Mouse (Mus musculus) MEL (cell line): Measurements from ENCODE around the gene Fam208b. TPM values are rescaled to one million over a fixed set of nuclear protein-coding genes. Genes with fewer than 3 reads are reported as not detected.

ENCODE experiments used
- polyA plus RNA-seq, 2 experiments: library from polyadenylated mRNA; stranded (reverse) in 1 of 2; unstranded in 1 of 2; fragments of >175 nt in 1 of 2; fragments of >200 nt in 1 of 2; gene quantifications; 2 replicates each; pipeline versions ENCODE4 v1.2.1 to v1.2.4; 2012; ENCODE audit warnings: low replicate concordance in 2 of 2, low read depth in 1 of 2; ENCODE audit not compliant: insufficient read length in 2 of 2, insufficient read depth in 1 of 2, missing spikeins in 1 of 2
- total RNA-seq: library from RNA; depleted of rRNA; stranded (reverse); fragments of 300-350 nt; gene quantifications from 2 replicates; pipeline ENCODE4 v1.2.3, GENCODE M21; 2012; rRNA removed

The Fam208b gene
- total and polyA plus RNA-seq, 3 experiments = 23.5 to 183 (median 28.3) TPM

Other genes starting within 250 kb of the Fam208b start
- 244 and 293 TPM in 2 replicates for gene Gdi2, start 73.0 kb downstream of the Fam208b start, total RNA-seq
- gene Gdi2, start 73.0 kb downstream of the Fam208b start, polyA plus RNA-seq = 100 to 1,000 TPM; 305 to 470 TPM
- 1.7 and 2.6 TPM in 2 replicates for gene Asb13, start 22.9 kb upstream of the Fam208b start, total RNA-seq
- gene Asb13, start 22.9 kb upstream of the Fam208b start, polyA plus RNA-seq = 1 to 10 TPM in 1 of 2 experiments, not detected in 1; 6.0 TPM
- not detected in 2 replicates for gene Calml3, start 193.2 kb upstream of the Fam208b start, total RNA-seq
- not detected for gene Calml3, start 193.2 kb upstream of the Fam208b start, polyA plus RNA-seq
- not detected in 2 replicates for gene Calm4, start 226.6 kb upstream of the Fam208b start, total RNA-seq
- not detected for gene Calm4, start 226.6 kb upstream of the Fam208b start, polyA plus RNA-seq
- not detected in 2 replicates for gene Calm5, start 243.1 kb upstream of the Fam208b start, total RNA-seq
- not detected for gene Calm5, start 243.1 kb upstream of the Fam208b start, polyA plus RNA-seq